Mouse (Mus musculus) frontal cortex, postnatal 25 days (tissue): ENCODE measurements at regions not wholly inside any gene's neighbourhood (a gene's known extent, or its start where the extent isn't known, plus 50 kb on each side); places are given as distances from the start of the nearest gene placed in this dataset.

Experiments used
- DNase-seq, 2 experiments: peaks; one replicate each; pipeline ENCODE4 v3.0.0; 2022; ENCODE audit warnings: low spot score in 2 of 2

- no peak for DNase-seq
Measured at GRCm38 (mm10) chr14:9338220-9338619, 672.2 kb upstream of the 4930452B06Rik start.

- no peak for DNase-seq
Measured at GRCm38 (mm10) chr14:9337107-9337506, 671.1 kb upstream of the 4930452B06Rik start.

GRCm38 (mm10) chr14:9331593-9331992 lies 665.6 kb upstream of the 4930452B06Rik start:
- DNase-seq: no peak

GRCm38 (mm10) chr14:9330767-9331166 lies 664.7 kb upstream of the 4930452B06Rik start:
- no peak for DNase-seq

GRCm38 (mm10) chr14:9329839-9330485 lies 663.9 kb upstream of the 4930452B06Rik start:
- DNase-seq: no peak

GRCm38 (mm10) chr14:9327344-9327743 lies 661.3 kb upstream of the 4930452B06Rik start:
- no peak for DNase-seq

GRCm38 (mm10) chr14:9319842-9320241 lies 653.8 kb upstream of the 4930452B06Rik start:
- DNase-seq: no peak

- no peak for DNase-seq
Measured at GRCm38 (mm10) chr14:9318796-9319465, 652.9 kb upstream of the 4930452B06Rik start.

- no peak for DNase-seq
Measured at GRCm38 (mm10) chr14:9315224-9315623, 649.2 kb upstream of the 4930452B06Rik start.

GRCm38 (mm10) chr14:9296145-9296544 lies 630.1 kb upstream of the 4930452B06Rik start:
- no peak for DNase-seq

- no peak for DNase-seq
Measured at GRCm38 (mm10) chr14:9294555-9294954, 628.5 kb upstream of the 4930452B06Rik start.

GRCm38 (mm10) chr14:9288103-9288502 lies 622.1 kb upstream of the 4930452B06Rik start:
- no peak for DNase-seq

- no peak for DNase-seq
Measured at GRCm38 (mm10) chr14:9285606-9286002, 619.6 kb upstream of the 4930452B06Rik start.

GRCm38 (mm10) chr14:9284976-9285605 lies 619.1 kb upstream of the 4930452B06Rik start:
- no peak for DNase-seq

GRCm38 (mm10) chr14:9267282-9268091 lies 601.4 kb upstream of the 4930452B06Rik start:
- no peak for DNase-seq

GRCm38 (mm10) chr14:9252017-9252416 lies 586.0 kb upstream of the 4930452B06Rik start:
- no peak for DNase-seq

- DNase-seq: no peak
Measured at GRCm38 (mm10) chr14:9245266-9245665, 579.2 kb upstream of the 4930452B06Rik start.

GRCm38 (mm10) chr14:9243336-9243735 lies 577.3 kb upstream of the 4930452B06Rik start:
- DNase-seq: no peak

GRCm38 (mm10) chr14:9242118-9242517 lies 576.1 kb upstream of the 4930452B06Rik start:
- no peak for DNase-seq

- no peak for DNase-seq
Measured at GRCm38 (mm10) chr14:9227670-9228069, 561.6 kb upstream of the 4930452B06Rik start.

- no peak for DNase-seq
Measured at GRCm38 (mm10) chr14:9200246-9200645, 534.2 kb upstream of the 4930452B06Rik start.

- DNase-seq: no peak
Measured at GRCm38 (mm10) chr14:9192122-9192769, 526.2 kb upstream of the 4930452B06Rik start.
